Mouse (Mus musculus): ENCODE results near the gene Bscl2.
"Not testable (repeated sequence)": the region's sequence is repeated elsewhere in the genome, so short reads cannot be mapped to it uniquely, and the experiment has no call there.

Bscl2 gene

GRCm38 (mm10) chr19:8871267-8872186 is 34.3 kb downstream of the Bscl2 start, which contains the start of gene Ubxn1:
Ubxn1 (plus strand) TSS chr19:8871496.
- peak; percentile 92 for DNase-seq (ENCODE audit: low spot score)

- DNase-seq (ENCODE audit: low spot score): no peak
Measured at GRCm38 (mm10) chr19:8872266-8872840, 35.1 kb downstream of the Bscl2 start.

GRCm38 (mm10) chr19:8875031-8875430 is 37.8 kb downstream of the Bscl2 start:
- no peak for DNase-seq (ENCODE audit: low spot score)

- DNase-seq (ENCODE audit: low spot score): peak; percentile 87
Measured at GRCm38 (mm10) chr19:8880311-8881033, 43.2 kb downstream of the Bscl2 start, which contains the start of gene Uqcc3. Uqcc3 (minus strand) TSS chr19:8880923.

- DNase-seq (ENCODE audit: low spot score): no peak
Measured at GRCm38 (mm10) chr19:8881034-8881392, 43.7 kb downstream of the Bscl2 start.

- no peak for DNase-seq (ENCODE audit: low spot score)
Measured at GRCm38 (mm10) chr19:8883616-8884015, 46.3 kb downstream of the Bscl2 start, which contains the start of the genes Lbhd1 and Gm49403. Lbhd1 (plus strand) TSS chr19:8883732. Gm49403 (plus strand) TSS chr19:8883930.

GRCm38 (mm10) chr19:8886916-8887584 is 49.8 kb downstream of the Bscl2 start:
- DNase-seq (ENCODE audit: low spot score): no peak

- DNase-seq (ENCODE audit: low spot score): no peak
Measured at GRCm38 (mm10) chr19:8887585-8888463, 50.6 kb downstream of the Bscl2 start.

GRCm38 (mm10) chr19:8888511-8889385 is 51.5 kb downstream of the Bscl2 start, which contains the start of the genes 1810009A15Rik and Gm49416:
1810009A15Rik (plus strand) TSS chr19:8888853.
Gm49416 (plus strand) TSS chr19:8888926.
- DNase-seq (ENCODE audit: low spot score): peak; percentile 87

GRCm38 (mm10) chr19:8892829-8893766 is 55.8 kb downstream of the Bscl2 start, which contains the start of gene Ints5:
Ints5 (plus strand) TSS chr19:8893005.
- peak; percentile 80 for DNase-seq (ENCODE audit: low spot score)

- no peak for DNase-seq (ENCODE audit: low spot score)
Measured at GRCm38 (mm10) chr19:8895397-8895960, 58.2 kb downstream of the Bscl2 start.

- not testable (repeated sequence) for DNase-seq (ENCODE audit: low spot score)
Measured at GRCm38 (mm10) chr19:8896231-8896630, 59.0 kb downstream of the Bscl2 start.

GRCm38 (mm10) chr19:8897211-8897864 is 60.1 kb downstream of the Bscl2 start:
- DNase-seq (ENCODE audit: low spot score): peak; percentile 42

GRCm38 (mm10) chr19:8897865-8898495 is 60.7 kb downstream of the Bscl2 start, which contains the start of gene Ganab:
Ganab (plus strand) TSS chr19:8898071.
- DNase-seq (ENCODE audit: low spot score): peak; percentile 89
